Mouse (Mus musculus) 416B (cell line): ENCODE data around the gene Chpt1.

Experiments used
- DNase-seq: peaks from one replicate; pipeline ENCODE4 v3.0.0; 2011; ENCODE audit warnings: low read depth

The Chpt1 gene

GRCm38 (mm10) chr10:88404220-88404619 is 99.7 kb downstream of the Chpt1 start:
- DNase-seq = peak; percentile 74

- peak; percentile 77 for DNase-seq
These were observed 100.9 kb downstream of the Chpt1 start for GRCm38 (mm10) chr10:88403021-88403420.
